Mouse (Mus musculus): ENCODE data around the gene Syne4.

Syne4 gene

DNA sequence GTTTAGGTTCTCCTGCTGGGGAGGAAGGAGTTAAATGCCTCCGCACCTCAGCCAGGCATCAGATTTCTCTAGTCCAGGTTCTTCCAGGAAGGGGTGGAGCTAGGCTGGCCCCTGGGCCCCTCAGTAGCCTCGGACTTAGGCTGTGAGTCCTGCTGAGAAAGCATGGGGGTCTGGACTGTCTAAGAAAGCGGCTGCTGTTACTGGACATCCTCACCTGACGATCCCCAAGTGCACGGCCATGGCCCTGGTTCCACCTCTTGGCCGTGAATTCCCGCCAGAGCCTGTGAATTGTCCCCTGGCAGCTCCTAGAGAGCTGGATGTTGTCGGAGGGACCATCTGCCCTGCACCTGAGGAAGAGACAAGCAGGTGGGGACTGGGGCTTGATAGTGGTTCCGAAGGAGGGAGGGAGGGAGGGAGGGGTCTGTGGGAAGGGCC, at the start of gene Syne4:
Gene Syne4 (plus strand): TSS at position 87 of the 435 bp plus-strand sequence.
- DNase-seq (ENCODE audit: low read depth, low spot score) = peak; percentile 54

DNA sequence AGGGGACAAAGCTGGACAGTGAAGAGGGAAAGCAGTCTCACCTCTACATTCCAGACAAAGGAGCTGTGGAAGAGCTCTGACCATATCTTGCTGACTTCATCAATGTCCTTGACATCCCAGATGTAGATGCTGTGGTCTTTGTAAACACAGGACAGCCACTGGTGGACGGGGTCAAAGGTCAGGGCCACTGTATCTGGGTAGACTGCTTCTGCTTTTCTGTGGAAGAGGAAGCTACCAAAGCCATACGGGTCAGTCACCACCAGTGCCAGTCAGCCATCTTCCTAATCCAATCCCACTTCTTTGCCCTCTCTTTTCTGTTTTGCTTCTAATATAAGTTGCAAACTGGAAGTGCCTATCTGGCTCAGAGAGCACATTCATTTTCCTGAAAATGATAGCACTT, 49.6 kb upstream of the Syne4 start:
- peak; percentile 21 for DNase-seq (ENCODE audit: low read depth, low spot score)

DNA sequence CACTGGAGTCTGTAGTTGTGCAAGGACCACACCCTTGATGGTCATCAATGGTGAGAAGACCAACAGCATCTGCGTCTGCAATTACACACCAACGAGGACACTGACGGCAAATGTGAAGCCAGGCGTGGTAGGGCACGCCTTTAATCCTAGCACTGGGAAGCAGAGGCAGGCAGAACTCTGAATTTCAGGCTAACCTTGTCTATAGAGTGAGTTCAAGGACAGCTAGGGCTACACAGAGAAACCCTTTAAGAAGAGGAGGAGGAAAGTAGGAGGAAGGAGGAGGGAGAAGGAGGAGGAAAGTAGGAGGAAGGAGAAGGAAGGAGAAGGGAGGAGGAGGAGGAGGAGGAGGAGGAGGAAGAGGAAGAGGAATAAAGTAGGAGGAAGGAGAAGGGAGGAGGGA, 49.1 kb upstream of the Syne4 start:
- DNase-seq (ENCODE audit: low read depth, low spot score) = peak; percentile 64

DNA sequence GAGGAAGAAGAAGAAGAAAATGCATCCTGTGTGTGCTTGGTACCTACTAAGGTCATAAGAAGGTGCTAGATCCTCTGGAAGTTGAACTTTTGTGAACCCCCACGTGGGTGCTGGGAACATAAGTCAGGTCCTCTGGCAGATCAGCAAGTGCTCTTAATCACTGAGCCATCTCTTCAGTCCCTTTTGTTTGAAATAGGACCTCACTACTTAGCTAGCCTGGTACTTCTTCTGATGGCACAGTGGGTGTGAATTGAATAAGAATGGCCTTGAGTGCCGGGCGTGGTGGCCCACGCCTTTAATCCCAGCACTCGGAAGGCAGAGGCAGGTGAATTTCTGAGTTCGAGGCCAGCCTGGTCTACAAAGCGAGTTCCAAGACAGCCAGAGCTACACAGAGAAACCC, 48.7 kb upstream of the Syne4 start:
- peak; percentile 98 for DNase-seq (ENCODE audit: low read depth, low spot score)

DNA sequence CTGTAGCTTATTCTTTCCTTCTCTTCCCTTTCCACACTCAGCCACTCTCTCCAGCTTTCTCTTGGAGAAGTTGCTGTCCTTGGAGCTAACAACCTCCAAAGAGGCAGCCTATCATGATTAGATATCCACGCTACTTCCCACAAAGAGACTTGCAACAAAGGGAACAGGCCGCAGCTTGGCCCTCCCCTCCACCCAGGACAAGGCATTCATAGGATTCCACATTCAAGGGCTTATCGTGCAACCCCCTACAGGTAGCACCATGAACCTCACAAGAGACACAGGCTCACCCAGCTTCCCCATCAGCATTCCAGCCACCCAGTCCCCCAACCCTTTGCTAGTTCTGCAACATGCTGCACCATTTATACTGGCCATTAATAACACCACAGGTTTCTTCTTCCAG, 47.8 kb upstream of the Syne4 start:
- peak; percentile 89 for DNase-seq (ENCODE audit: low read depth, low spot score)

DNA sequence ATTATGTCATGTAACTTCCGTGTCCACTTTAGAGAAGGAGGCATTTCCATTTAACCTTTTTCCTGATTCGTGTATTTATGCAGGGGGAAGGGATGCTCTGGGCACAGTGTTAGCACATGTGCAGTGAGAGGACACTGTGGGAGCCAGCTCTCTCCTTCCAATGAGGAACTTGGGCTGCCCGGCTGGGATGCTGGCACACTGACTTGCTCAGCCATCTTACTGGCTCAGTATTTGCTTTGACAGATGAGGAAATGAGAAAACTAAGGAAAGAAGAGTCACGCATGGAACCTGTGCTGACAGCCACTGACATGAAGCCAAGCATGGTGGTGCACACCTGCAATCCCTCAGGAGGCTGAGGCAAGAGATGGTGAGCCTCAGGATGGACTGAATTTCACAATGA, 45.0 kb upstream of the Syne4 start:
- no peak for DNase-seq (ENCODE audit: low read depth, low spot score)

DNA sequence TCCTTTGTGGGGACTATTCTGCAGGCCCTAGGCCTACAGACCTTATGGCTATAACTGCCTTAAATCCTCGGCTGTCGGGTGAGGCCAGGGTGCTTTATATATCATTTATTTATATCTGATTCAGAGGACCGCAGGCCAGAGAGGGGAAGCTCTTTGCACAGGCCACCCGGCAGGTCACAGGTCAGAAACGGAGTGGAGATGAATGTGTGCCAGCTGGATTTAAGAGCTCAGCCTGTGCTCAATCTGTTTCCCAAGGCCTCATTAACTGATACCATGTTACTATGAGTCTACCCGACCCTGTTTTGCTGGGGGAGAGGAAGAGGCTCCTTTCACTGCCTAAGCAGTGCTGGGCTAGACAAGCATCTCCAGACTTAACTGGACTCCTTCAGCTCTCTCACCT, 40.2 kb upstream of the Syne4 start:
- DNase-seq (ENCODE audit: low read depth, low spot score) = no peak

DNA sequence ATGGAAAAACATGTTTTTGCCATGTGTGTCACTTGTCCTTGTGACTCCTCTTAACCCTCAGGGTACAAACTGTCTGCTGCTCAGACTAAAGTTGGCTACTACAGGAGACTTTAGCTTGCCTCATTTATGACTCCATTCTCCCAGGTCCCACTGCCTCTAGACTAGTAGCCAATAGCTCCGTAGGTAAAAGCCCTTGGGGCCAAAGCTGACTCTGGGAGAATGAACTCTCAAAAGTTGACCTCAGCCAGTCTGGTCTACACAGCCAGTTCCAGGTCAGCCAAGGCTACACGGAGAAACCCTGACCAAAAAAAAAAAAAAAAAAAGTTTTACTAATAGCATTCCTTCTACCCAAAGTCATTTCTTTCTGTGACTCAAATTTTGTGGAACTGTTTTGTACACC, 35.7 kb upstream of the Syne4 start:
- DNase-seq (ENCODE audit: low read depth, low spot score) = no peak

DNA sequence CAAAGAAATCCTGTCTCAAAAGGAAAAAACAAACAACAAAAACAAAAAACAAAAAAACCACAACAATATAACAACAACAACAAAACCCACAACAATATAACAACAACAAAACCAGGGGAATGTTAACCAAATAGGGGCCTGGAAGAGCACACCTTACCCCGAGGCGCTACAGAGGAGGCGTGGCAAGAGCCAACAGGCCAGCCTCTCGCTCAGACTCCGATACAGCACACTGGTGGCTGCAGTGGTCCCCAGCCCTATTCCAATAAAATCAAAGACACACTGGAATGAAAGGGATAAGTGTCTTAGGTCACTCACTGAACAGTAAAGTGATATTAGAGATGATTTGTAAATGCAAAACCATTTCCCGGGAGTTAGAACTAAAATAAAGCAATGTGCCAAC, 35.1 kb upstream of the Syne4 start:
- peak; percentile 81 for DNase-seq (ENCODE audit: low read depth, low spot score)

DNA sequence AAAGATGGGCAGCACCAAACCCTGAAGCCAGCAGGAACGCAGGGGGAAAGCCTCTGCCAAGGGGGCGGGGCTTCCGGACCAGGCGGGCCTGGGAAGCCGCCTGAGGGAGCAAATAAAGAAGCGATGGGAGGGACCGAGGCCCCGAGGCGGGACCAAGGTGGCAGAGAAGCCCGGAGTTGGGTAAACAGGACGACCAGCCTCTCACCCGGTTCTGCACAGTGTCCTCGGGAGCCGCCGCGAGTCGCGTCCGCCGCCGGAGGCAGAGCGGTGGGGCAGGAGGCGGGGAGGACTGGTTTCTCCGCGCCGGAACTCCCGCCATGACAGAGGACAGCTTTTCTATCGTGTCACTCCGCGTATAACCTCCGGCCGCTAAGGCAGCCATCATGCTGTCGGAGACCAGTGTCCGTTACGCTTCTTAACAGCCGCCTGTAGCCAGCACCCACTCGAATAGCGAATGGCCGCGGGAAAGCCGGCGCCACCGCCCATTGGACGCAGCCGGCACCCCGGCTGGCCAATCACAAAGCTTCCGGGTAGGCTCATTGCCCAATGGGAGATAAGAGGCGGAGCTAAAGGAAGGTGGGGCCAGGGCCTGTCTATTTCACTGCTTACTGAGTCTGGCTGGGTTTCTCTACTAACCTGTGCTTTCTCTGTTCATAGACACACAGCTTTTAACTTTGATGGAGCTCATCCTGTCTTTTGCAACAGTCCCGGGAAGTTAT, 34.5 kb upstream of the Syne4 start, which contains the start of the genes Thap8 and Wdr62:
Gene Thap8 (plus strand): TSS at position 144 of the 719 bp plus-strand sequence.
Gene Wdr62 (minus strand): TSS at position 469 of the 719 bp plus-strand sequence.
- DNase-seq (ENCODE audit: low read depth, low spot score) = peak; percentile 94

DNA sequence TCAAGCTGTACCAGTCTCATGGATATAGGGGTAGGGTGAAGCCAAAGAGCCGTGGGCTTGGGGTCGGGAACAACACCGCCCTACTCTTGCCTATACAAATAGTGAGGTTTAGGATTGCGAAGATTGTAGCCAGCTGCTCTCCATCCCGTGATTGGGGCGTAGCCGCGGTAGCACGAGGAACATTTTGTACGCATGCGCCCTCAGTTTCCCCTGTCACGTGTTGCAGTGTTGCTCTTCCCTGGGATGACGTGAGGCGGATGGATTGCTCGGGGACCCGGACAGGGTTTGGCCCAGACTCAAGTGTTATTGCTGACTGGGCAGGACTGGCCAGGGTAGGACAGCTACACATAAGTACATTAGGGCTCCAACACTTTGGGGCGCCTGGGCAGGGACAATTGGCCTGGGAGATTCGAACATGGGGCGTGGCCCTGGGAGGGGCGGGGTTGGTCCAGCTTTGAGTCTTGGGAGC, 33.9 kb upstream of the Syne4 start:
- peak; percentile 95 for DNase-seq (ENCODE audit: low read depth, low spot score)

DNA sequence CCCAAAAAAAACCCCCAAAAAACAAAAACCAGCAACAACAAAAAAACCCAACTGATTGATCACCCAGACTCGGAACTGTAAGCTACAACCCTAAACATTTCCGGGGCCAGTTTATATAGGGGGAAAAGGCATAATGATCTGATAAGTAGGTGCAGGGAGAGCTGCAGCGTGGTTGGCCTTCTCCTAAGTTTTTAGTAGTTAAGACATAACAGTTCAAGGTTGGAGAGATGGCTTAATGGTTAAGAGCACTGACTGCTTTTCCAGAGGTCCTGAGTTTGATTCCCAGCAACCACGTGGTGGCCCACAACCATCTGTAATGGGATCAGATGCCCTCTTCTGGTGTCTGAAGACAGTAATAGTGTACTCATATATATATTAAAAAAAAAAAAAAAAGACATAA, 33.1 kb upstream of the Syne4 start:
- no peak for DNase-seq (ENCODE audit: low read depth, low spot score)

DNA sequence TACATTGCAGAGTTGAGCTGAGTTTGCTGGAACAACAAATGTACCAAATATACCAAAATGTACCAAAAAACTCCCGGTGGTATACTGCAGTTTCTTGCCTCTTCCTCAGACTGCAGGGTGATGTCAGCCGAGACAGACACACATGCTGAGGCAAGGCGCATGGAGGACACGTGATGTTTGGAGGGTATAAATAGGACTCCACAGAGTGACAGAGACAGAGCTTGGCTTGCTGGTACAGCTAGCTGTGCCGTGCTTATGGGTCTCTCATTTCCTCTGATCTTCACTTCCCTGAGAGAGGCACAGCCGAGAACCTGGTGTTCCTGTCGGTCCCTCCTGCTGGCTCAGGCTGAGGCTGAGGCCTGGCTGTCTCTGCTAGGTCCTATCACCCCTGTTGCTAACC, 31.9 kb upstream of the Syne4 start:
- no peak for DNase-seq (ENCODE audit: low read depth, low spot score)

DNA sequence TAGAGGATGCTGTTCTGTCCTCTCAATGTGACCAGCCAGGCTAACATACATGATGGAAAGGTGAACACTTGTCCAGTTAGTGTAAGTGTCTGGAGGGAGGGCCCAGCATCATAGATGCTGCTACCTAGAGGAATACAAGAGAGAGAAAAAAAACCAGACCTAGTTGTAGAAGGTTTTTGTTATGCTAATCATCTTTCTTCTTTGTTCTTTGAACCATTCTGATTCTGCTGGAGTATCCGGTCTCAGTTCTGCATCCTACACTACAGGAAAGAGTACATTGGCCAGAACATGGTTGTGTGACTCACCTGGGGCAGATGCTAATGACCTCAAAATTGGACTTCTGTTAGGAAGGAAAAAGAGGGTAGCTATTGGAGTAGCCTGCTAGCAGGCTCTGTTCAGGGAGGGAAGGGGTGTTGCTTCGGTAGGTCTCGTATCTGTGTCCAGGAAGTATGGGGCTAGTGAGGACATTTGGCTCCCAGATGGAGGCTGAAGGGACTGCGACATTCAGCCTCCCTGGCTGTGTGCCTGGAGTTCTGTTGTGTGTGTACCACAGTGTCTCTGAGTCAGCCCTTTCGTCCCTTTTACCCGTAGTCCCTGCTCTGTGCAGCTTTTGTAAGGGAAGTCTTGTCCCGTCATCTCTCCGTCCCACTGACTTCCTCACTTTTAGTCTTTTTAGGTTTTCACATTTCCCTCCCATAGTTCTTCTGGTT, 27.8 kb upstream of the Syne4 start:
- DNase-seq (ENCODE audit: low read depth, low spot score) = peak; percentile 65

DNA sequence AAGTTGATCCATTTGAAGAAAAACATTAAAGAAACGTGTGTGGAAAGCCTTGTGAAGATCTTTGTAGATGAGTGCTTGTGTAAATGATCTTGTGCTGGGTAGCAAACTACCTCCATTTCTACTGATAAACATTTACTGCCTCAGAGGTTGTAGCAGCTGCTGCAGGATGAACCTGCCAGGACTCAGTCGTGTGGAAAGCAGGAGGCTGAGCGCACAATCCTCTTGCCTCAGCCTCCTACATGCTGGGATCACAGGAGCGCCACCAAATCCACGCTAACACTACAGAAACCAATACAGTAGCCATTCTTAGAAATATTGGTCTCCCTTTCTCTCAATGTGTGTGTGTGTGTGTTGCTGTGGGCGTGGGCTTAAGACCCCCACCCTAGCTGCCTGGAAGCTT, 26.6 kb upstream of the Syne4 start:
- no peak for DNase-seq (ENCODE audit: low read depth, low spot score)

DNA sequence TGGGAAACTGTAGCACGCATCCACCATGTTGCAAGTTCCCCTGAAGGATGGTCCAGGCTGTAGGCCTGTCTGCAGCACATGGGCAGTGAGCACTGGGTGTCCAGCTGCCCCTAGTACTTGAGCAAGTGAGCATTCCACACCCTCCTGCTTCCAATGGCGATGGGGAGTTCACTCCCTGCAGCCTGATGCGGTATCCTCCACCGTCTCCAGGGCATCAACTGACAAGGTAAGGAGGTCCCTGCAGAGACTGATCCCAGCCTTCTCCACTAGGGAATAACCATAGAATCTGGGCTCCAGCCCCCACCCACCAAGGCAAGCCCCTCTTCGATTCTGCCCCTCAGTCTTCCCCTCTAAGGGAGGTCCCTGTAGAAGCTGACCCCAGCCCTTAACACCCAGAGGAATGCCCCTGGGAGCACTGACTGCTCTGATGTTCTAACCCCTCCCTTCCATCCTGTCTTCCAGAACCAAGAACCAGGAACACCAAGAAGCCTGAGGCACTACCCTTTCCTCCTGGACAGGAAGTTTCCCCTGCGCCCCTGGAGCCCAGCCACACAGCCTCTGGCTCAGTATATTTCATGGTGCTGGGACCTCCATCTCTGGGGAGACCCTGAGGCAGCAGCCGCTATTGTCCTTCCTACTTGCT, 25.4 kb upstream of the Syne4 start:
- DNase-seq (ENCODE audit: low read depth, low spot score) = no peak

DNA sequence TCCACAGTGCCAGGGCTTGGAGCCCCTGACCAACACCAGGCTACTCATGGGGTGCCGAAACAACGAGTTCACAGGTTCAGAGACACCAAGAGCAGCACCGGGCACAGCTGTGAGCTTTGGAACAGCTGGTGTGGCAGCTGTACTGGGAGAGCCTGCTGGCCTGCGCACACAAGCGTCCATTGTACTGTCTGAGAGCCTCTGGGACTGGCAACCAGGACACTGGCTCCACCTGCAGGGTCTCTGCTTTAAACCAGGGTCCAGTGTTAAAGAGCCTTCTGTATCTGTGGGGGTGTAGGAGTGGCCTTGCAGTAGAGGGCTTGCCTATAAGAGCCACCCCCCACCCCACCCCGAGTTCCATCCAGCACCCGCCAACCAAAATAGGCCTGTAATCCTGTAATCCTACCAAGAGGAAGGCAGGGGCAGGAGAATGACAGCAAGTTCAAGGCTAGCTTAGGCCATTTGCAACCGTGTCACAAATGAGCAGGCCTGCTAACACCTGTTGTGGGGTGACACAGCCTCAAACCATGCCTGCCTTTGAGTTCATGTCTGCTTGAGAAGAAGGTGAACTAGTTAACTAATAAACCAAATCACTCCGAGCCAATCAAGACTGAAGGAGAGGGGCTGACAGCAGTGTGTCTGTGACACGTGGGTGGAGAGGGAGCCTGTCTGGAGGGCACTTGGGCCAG, 24.8 kb upstream of the Syne4 start:
- no peak for DNase-seq (ENCODE audit: low read depth, low spot score)

DNA sequence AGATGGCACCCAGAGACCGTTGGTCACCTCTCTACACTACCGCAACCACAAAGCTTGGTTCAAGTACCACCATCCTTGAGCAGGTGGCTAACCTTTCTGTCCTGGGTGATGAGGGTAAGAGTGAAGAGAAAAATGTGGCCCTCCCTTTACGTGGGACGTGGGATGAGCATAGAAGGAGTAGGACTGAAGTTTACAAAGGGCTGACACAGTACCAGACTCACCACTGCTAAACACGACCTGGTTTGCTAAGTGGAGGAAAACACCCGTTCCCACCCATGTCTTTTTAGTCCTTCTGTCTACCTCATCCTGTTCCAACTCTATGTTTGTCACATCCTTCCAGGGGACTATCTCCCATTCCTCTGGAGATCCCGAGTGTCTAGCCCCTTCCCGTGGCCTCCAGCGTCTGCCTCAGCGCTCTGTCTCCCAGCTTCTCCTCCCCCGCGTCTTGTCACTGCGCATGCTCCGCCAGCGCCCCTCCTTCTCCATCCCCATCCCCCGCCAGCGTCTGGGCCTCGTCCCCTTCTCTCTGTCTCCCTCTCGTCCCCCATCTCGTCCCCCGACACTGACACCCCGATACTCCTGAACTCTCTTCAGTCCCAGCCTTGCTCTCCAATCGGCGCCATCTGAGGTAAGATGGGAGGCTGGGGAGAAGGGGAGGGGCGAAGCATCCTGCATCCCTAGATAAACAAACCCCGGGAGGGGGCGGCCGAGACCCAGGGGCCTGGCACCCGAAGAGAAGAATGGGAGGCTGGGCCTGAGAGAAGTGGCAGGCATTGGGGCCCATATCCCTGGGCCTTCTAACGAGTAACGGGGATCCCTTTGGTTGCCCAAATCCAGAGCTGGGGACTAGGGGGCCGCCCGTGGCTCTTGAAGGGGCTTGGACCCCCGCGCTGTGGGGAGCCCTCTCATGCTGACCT, 23.1 kb upstream of the Syne4 start, which contains the start of gene Clip3:
Gene Clip3 (plus strand): TSS at position 514 of the 917 bp plus-strand sequence.
- peak; percentile 77 for DNase-seq (ENCODE audit: low read depth, low spot score)

DNA sequence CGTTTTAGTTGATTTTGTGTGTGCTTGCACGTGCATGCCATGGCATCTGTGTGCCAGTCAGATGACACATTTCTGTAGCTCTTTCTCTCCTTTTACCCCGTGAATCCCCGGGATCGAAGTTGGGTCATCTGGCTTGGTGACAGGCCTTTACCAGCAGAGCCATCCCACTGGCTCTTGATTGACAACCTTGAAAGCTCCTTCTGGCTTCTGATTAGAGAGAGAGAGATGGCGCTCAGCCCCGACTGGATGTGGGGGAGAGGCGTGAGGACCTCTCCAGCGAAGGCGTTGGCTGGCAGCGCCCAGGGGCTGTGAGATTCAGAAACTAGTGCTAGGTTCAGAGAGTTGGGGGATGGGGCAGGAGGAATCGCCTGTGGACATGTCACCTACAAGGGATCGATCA, 20.8 kb upstream of the Syne4 start:
- no peak for DNase-seq (ENCODE audit: low read depth, low spot score)

DNA sequence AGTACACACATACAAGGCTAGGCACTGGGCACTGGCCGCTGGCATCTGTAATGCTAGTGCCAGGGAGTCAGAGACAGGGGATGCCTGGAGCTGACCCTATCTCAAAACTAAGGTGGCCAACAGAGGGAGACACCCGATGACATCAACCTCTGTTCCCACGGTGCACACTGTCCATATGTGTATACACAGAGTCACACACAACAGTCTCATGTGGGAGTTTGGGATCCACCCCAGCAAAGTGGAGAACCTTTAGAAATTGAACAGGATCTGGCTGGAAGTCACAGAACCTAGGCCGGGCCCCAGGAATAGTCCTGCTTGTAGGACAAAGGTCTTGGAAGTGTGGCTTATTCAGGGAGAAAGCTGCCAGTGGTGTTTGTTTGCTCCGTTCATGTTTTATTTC, 20.3 kb upstream of the Syne4 start:
- DNase-seq (ENCODE audit: low read depth, low spot score) = no peak

DNA sequence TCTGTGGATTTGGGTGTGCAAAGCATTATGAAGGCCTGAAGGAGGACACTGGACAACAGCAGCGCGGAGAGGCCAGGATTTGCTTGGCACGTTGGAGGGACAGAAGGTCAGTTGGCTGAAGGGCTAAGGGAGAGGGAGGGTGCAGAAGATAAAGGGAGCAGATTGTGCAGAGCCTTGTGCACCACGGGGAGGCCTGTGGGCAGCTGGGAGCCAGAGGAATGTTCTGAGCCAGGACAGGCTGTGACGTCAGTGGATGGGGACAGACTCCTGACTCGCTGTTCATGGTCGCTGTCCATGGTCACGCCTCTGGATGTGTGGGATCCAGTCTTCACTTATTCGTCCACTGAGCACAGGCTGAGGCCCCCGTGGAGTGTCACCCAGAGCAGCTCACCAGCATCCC, 19.5 kb upstream of the Syne4 start:
- peak; percentile 39 for DNase-seq (ENCODE audit: low read depth, low spot score)

Data from ES-CJ7 (cell line).